Mouse (Mus musculus) erythroblast, adult 5-6 weeks (primary cell): ENCODE measurements around the gene Klk7. TPM values are rescaled to one million over a fixed set of nuclear protein-coding genes. Genes with fewer than 3 reads are reported as not detected.

Experiments used
- total RNA-seq, 2 experiments: library from RNA; stranded (forward) in 1 of 2; stranded (reverse) in 1 of 2; fragments of 150-400 nt in 1 of 2; fragments of 200-764, 138-1000 nt in 1 of 2; gene quantifications; 2 replicates each; pipeline versions ENCODE4 v1.2.3 to v1.2.4; 2015 to 2017; ENCODE audit warnings: low replicate concordance in 2 of 2

The Klk7 gene
- total RNA-seq, 2 experiments from 2014 or later = not detected

Other genes with a start within 250 kb of the Klk7 start
- gene Zfp658, start 249.0 kb upstream of the Klk7 start, total RNA-seq (2015; ENCODE audit: low replicate concordance) = 0.84 TPM in 1 of 2 replicates, not detected in the other
- 0.70 TPM in 1 of 2 replicates, not detected in the other for gene Zfp658, start 249.0 kb upstream of the Klk7 start, total RNA-seq (2017; ENCODE audit: low replicate concordance)
- 0.19 and 4.6 TPM in 2 replicates for gene Zfp719, start 231.7 kb upstream of the Klk7 start, total RNA-seq (2015; ENCODE audit: low replicate concordance)
- gene Zfp719, start 231.7 kb upstream of the Klk7 start, total RNA-seq (2017; ENCODE audit: low replicate concordance) = 1.1 and 2.2 TPM in 2 replicates
- gene Zfp819, start 204.1 kb upstream of the Klk7 start, total RNA-seq (2015; ENCODE audit: low replicate concordance) = not detected in 2 replicates
- not detected in 2 replicates for gene Zfp819, start 204.1 kb upstream of the Klk7 start, total RNA-seq (2017; ENCODE audit: low replicate concordance)
- not detected in 2 replicates for gene Ceacam18, start 176.6 kb upstream of the Klk7 start, total RNA-seq (2015; ENCODE audit: low replicate concordance)
- not detected in 2 replicates for gene Ceacam18, start 176.6 kb upstream of the Klk7 start, total RNA-seq (2017; ENCODE audit: low replicate concordance)
- gene Siglece, start 151.1 kb upstream of the Klk7 start, total RNA-seq (2015; ENCODE audit: low replicate concordance) = 4.0 and 8.8 TPM in 2 replicates
- gene Siglece, start 151.1 kb upstream of the Klk7 start, total RNA-seq (2017; ENCODE audit: low replicate concordance) = 5.5 and 6.4 TPM in 2 replicates
- gene Ctu1, start 139.3 kb upstream of the Klk7 start, total RNA-seq (2015; ENCODE audit: low replicate concordance) = 1.0 TPM in 1 of 2 replicates, not detected in the other
- gene Ctu1, start 139.3 kb upstream of the Klk7 start, total RNA-seq (2017; ENCODE audit: low replicate concordance) = 0.42 and 1.6 TPM in 2 replicates
- gene Klk14, start 120.9 kb upstream of the Klk7 start, total RNA-seq (2015; ENCODE audit: low replicate concordance) = not detected in 2 replicates
- gene Klk14, start 120.9 kb upstream of the Klk7 start, total RNA-seq (2017; ENCODE audit: low replicate concordance) = not detected in 2 replicates
- gene Klk13, start 98.7 kb upstream of the Klk7 start, total RNA-seq (2015; ENCODE audit: low replicate concordance) = not detected in 2 replicates
- not detected in 2 replicates for gene Klk13, start 98.7 kb upstream of the Klk7 start, total RNA-seq (2017; ENCODE audit: low replicate concordance)
- gene Klk12, start 42.4 kb upstream of the Klk7 start, total RNA-seq (2015; ENCODE audit: low replicate concordance) = not detected in 2 replicates
- not detected in 2 replicates for gene Klk12, start 42.4 kb upstream of the Klk7 start, total RNA-seq (2017; ENCODE audit: low replicate concordance)
- gene Klk11, start 36.7 kb upstream of the Klk7 start, total RNA-seq (2015; ENCODE audit: low replicate concordance) = not detected in 2 replicates
- not detected in 2 replicates for gene Klk11, start 36.7 kb upstream of the Klk7 start, total RNA-seq (2017; ENCODE audit: low replicate concordance)
- not detected in 2 replicates for gene Klk10, start 30.3 kb upstream of the Klk7 start, total RNA-seq (2015; ENCODE audit: low replicate concordance)
- not detected in 2 replicates for gene Klk10, start 30.3 kb upstream of the Klk7 start, total RNA-seq (2017; ENCODE audit: low replicate concordance)
- not detected in 2 replicates for gene Klk9, start 19.4 kb upstream of the Klk7 start, total RNA-seq (2015; ENCODE audit: low replicate concordance)
- not detected in 2 replicates for gene Klk9, start 19.4 kb upstream of the Klk7 start, total RNA-seq (2017; ENCODE audit: low replicate concordance)
- gene Klk8, start 13.7 kb upstream of the Klk7 start, total RNA-seq (2015; ENCODE audit: low replicate concordance) = 6.1 TPM in 1 of 2 replicates, not detected in the other
- 0.56 and 8.3 TPM in 2 replicates for gene Klk8, start 13.7 kb upstream of the Klk7 start, total RNA-seq (2017; ENCODE audit: low replicate concordance)
- gene Klk6, start 13.2 kb downstream of the Klk7 start, total RNA-seq (2015; ENCODE audit: low replicate concordance) = not detected in 2 replicates
- not detected in 2 replicates for gene Klk6, start 13.2 kb downstream of the Klk7 start, total RNA-seq (2017; ENCODE audit: low replicate concordance)
- gene Klk5, start 30.7 kb downstream of the Klk7 start, total RNA-seq (2015; ENCODE audit: low replicate concordance) = not detected in 2 replicates
- not detected in 2 replicates for gene Klk5, start 30.7 kb downstream of the Klk7 start, total RNA-seq (2017; ENCODE audit: low replicate concordance)
- gene Klk4, start 69.9 kb downstream of the Klk7 start, total RNA-seq (2015; ENCODE audit: low replicate concordance) = not detected in 2 replicates
- gene Klk4, start 69.9 kb downstream of the Klk7 start, total RNA-seq (2017; ENCODE audit: low replicate concordance) = not detected in 2 replicates
- not detected in 2 replicates for gene Klk15, start 122.4 kb downstream of the Klk7 start, total RNA-seq (2015; ENCODE audit: low replicate concordance)
- gene Klk15, start 122.4 kb downstream of the Klk7 start, total RNA-seq (2017; ENCODE audit: low replicate concordance) = not detected in 2 replicates
- not detected in 2 replicates for gene Klk1b8, start 139.4 kb downstream of the Klk7 start, total RNA-seq (2015; ENCODE audit: low replicate concordance)
- gene Klk1b8, start 139.4 kb downstream of the Klk7 start, total RNA-seq (2017; ENCODE audit: low replicate concordance) = not detected in 2 replicates
- gene Klk1b1, start 155.5 kb downstream of the Klk7 start, total RNA-seq (2015; ENCODE audit: low replicate concordance) = not detected in 2 replicates
- not detected in 2 replicates for gene Klk1b1, start 155.5 kb downstream of the Klk7 start, total RNA-seq (2017; ENCODE audit: low replicate concordance)
- gene Klk1b9, start 164.8 kb downstream of the Klk7 start, total RNA-seq (2015; ENCODE audit: low replicate concordance) = not detected in 2 replicates
- gene Klk1b9, start 164.8 kb downstream of the Klk7 start, total RNA-seq (2017; ENCODE audit: low replicate concordance) = not detected in 2 replicates
- not detected in 2 replicates for gene Klk1b11, start 184.6 kb downstream of the Klk7 start, total RNA-seq (2015; ENCODE audit: low replicate concordance)
- gene Klk1b11, start 184.6 kb downstream of the Klk7 start, total RNA-seq (2017; ENCODE audit: low replicate concordance) = not detected in 2 replicates
- gene Klk1b26, start 200.9 kb downstream of the Klk7 start, total RNA-seq (2015; ENCODE audit: low replicate concordance) = not detected in 2 replicates
- not detected in 2 replicates for gene Klk1b26, start 200.9 kb downstream of the Klk7 start, total RNA-seq (2017; ENCODE audit: low replicate concordance)
- not detected in 2 replicates for gene Klk1b27, start 241.0 kb downstream of the Klk7 start, total RNA-seq (2015; ENCODE audit: low replicate concordance)
- gene Klk1b27, start 241.0 kb downstream of the Klk7 start, total RNA-seq (2017; ENCODE audit: low replicate concordance) = not detected in 2 replicates